ENCODE assay signal across 8 mouse cellular contexts in genomic region chr17:34033441-34033840, GRCm38 (mm10). TPM values are rescaled to one million over a fixed set of nuclear protein-coding genes. Genes with fewer than 3 reads are reported as not detected.
DNase-seq lines count a peak whose midpoint lies in the region; ATAC-seq lines count a peak whose summit lies in the region.

No protein-coding gene starts in this region.

- no peak for ATAC-seq in heart, embryonic 16.5 days (replicated peaks; ENCODE audit: extremely low read depth, insufficient read depth, low FRiP score)
- ATAC-seq in limb, embryonic 11.5 days (ENCODE audit: insufficient number of reproducible peaks, low FRiP score, low TSS enrichment, low read depth), result no peak
- no peak for ATAC-seq in stomach, embryonic 16.5 days (ENCODE audit: insufficient read depth, low FRiP score)

- peak overlapping the region; percentile 74 for H3K4me2 ChIP-seq in heart, embryonic 16.5 days (ENCODE audit: low read depth, low read length)
- no peak overlapping the region for H3K4me2 ChIP-seq in limb, embryonic 11.5 days (ENCODE audit: low read depth, severe bottlenecking)
- H3K4me2 ChIP-seq in stomach, embryonic 16.5 days (ENCODE audit: low read depth, low read length), result peak overlapping the region; percentile 95

- H3K36me3 ChIP-seq in heart, embryonic 16.5 days (ENCODE audit: control insufficient read depth, insufficient read depth), result peaks cover 34% of the 10 kb centered on the region
- H3K36me3 ChIP-seq in limb, embryonic 11.5 days (ENCODE audit: control insufficient read depth, insufficient read depth, low read length), result peaks cover 35% of the 10 kb centered on the region
- H3K36me3 ChIP-seq in stomach, embryonic 16.5 days (ENCODE audit: control insufficient read depth, insufficient read depth, low read length), result peaks cover 36% of the 10 kb centered on the region

- no peak overlapping the region; the same call in 1 of the 2 replicates for H3K27ac ChIP-seq in heart, embryonic 16.5 days (ENCODE audit: low read length)
- H3K27ac ChIP-seq in limb, embryonic 11.5 days (replicated peaks; ENCODE audit: low read depth, low read length), result no peak overlapping the region
- no peak overlapping the region for H3K27ac ChIP-seq in stomach, embryonic 16.5 days (ENCODE audit: low read length)

- DNase-seq in heart, adult 18-20 months, result no peak
- DNase-seq in urinary bladder, adult 2 months (ENCODE audit: low spot score), result peak; percentile 26
- no peak for DNase-seq in urinary bladder, postnatal 14 days (ENCODE audit: low spot score)
- DNase-seq in limb, embryonic 11.5 days (ENCODE audit: low spot score), result no peak
- DNase-seq in right cerebral cortex, postnatal 36 days (ENCODE audit: low spot score in 2 of 2), result no peak
- DNase-seq in adrenal gland, postnatal 4 days (ENCODE audit: low spot score in 2 of 2), result no peak

- WGBS in heart, embryonic 16.5 days, result 89% methylated on average over 9 of the region's 9 CpGs
- WGBS in limb, embryonic 11.5 days, result 93% methylated on average over 9 of the region's 9 CpGs
- 88% methylated on average over 9 of the region's 9 CpGs for WGBS in stomach, embryonic 16.5 days

- no peak overlapping the region for H3K4me3 ChIP-seq in heart, embryonic 16.5 days (ENCODE audit: low read length)
- 0 out of 2 replicates have a peak overlapping the region, but pooled peaks have one; percentile 88 for H3K4me3 ChIP-seq in limb, embryonic 11.5 days (ENCODE audit: low read depth, low read length)
- H3K4me3 ChIP-seq in stomach, embryonic 16.5 days (replicated peaks; ENCODE audit: low read length), result peak overlapping the region; percentile 93; the same call in 1 of the 2 replicates

- no peaks in the 10 kb centered on the region for H3K9me3 ChIP-seq in heart, embryonic 16.5 days (replicated peaks; ENCODE audit: control insufficient read depth, low read length)
- no peaks in the 10 kb centered on the region for H3K9me3 ChIP-seq in limb, embryonic 11.5 days (ENCODE audit: control insufficient read depth, low read length)
- H3K9me3 ChIP-seq in stomach, embryonic 16.5 days (replicated peaks; ENCODE audit: control insufficient read depth, low read length), result no peaks in the 10 kb centered on the region

- H3K4me1 ChIP-seq in heart, embryonic 16.5 days (ENCODE audit: control insufficient read depth, insufficient read depth, low read length), result peaks cover 34% of the 10 kb centered on the region
- peaks cover 28% of the 10 kb centered on the region for H3K4me1 ChIP-seq in limb, embryonic 11.5 days (ENCODE audit: control insufficient read depth, insufficient read depth, low read length)
- H3K4me1 ChIP-seq in stomach, embryonic 16.5 days (ENCODE audit: control insufficient read depth, insufficient read depth, low read length), result peaks cover 42% of the 10 kb centered on the region

- peak overlapping the region; percentile 92; the same call in 1 of the 2 replicates for H3K9ac ChIP-seq in heart, embryonic 16.5 days (ENCODE audit: low read length)
- H3K9ac ChIP-seq in limb, embryonic 11.5 days (ENCODE audit: low read length), result no peak overlapping the region
- peak overlapping the region; percentile 96; the same call in 1 of the 2 replicates for H3K9ac ChIP-seq in stomach, embryonic 16.5 days (ENCODE audit: low read length)

- H3K27me3 ChIP-seq in heart, embryonic 16.5 days (ENCODE audit: control insufficient read depth, insufficient read depth, low read length), result 0 out of 2 replicates have a peak, but pooled peaks cover 2% of the 10 kb centered on the region
- no peaks in the 10 kb centered on the region for H3K27me3 ChIP-seq in limb, embryonic 11.5 days (ENCODE audit: control insufficient read depth, insufficient read depth, low read length)
- H3K27me3 ChIP-seq in stomach, embryonic 16.5 days (ENCODE audit: control insufficient read depth, insufficient read depth, low read length), result no peaks in the 10 kb centered on the region

RNA-seq across cellular contexts. Expression of gene Rxrb, which starts 1.8 kb away (rescaled TPM):
- 33.7 and 34.5 TPM in 2 replicates for polyA plus RNA-seq in heart, embryonic 16.5 days (2015; fragmentation: Nextera tagmentation; extraction: Ambion mirVana)
- 10 to 100 TPM; 42.3 to 45.4 TPM for total RNA-seq in heart, adult 18-20 months (2021)
- 47.7 and 53.1 TPM in 2 replicates for polyA plus RNA-seq in urinary bladder, adult 2 months (2012; rRNA removed)
- polyA plus RNA-seq in limb, embryonic 11.5 days (2014; fragmentation: Nextera tagmentation; extraction: Ambion mirVana), result 20.5 and 24.0 TPM in 2 replicates
- polyA plus RNA-seq in stomach, embryonic 16.5 days (2015; fragmentation: Nextera tagmentation; extraction: Ambion mirVana), result 36.3 and 37.7 TPM in 2 replicates
- total RNA-seq in adrenal gland, postnatal 4 days (2021), result 10 to 100 TPM; 74.5 to 78.0 TPM

RNA-seq across cellular contexts. Expression of gene Slc39a7, which starts 2.0 kb away (rescaled TPM):
- 108 and 119 TPM in 2 replicates for polyA plus RNA-seq in heart, embryonic 16.5 days (2015; fragmentation: Nextera tagmentation; extraction: Ambion mirVana)
- 10 to 100 TPM; 66.3 to 67.0 TPM for total RNA-seq in heart, adult 18-20 months (2021)
- polyA plus RNA-seq in urinary bladder, adult 2 months (2012; rRNA removed), result 106 and 110 TPM in 2 replicates
- 85.6 and 94.1 TPM in 2 replicates for polyA plus RNA-seq in limb, embryonic 11.5 days (2014; fragmentation: Nextera tagmentation; extraction: Ambion mirVana)
- 194 and 195 TPM in 2 replicates for polyA plus RNA-seq in stomach, embryonic 16.5 days (2015; fragmentation: Nextera tagmentation; extraction: Ambion mirVana)
- total RNA-seq in adrenal gland, postnatal 4 days (2021), result 100 to 1,000 TPM; 145 to 156 TPM

RNA-seq across cellular contexts. Expression of gene H2-Ke6, which starts 5.6 kb away (rescaled TPM):
- 53.0 and 59.1 TPM in 2 replicates for polyA plus RNA-seq in heart, embryonic 16.5 days (2015; fragmentation: Nextera tagmentation; extraction: Ambion mirVana)
- total RNA-seq in heart, adult 18-20 months (2021), result 100 to 1,000 TPM; 131 to 137 TPM
- 86.6 and 112 TPM in 2 replicates for polyA plus RNA-seq in urinary bladder, adult 2 months (2012; rRNA removed)
- 34.9 and 37.7 TPM in 2 replicates for polyA plus RNA-seq in limb, embryonic 11.5 days (2014; fragmentation: Nextera tagmentation; extraction: Ambion mirVana)
- polyA plus RNA-seq in stomach, embryonic 16.5 days (2015; fragmentation: Nextera tagmentation; extraction: Ambion mirVana), result 38.9 and 41.3 TPM in 2 replicates
- total RNA-seq in adrenal gland, postnatal 4 days (2021), result 100 to 1,000 TPM; 135 to 144 TPM

RNA-seq across cellular contexts. Expression of gene Col11a2, which starts 5.8 kb away (rescaled TPM):
- polyA plus RNA-seq in heart, embryonic 16.5 days (2015; fragmentation: Nextera tagmentation; extraction: Ambion mirVana), result 1.1 and 1.2 TPM in 2 replicates
- total RNA-seq in heart, adult 18-20 months (2021), result 1 to 10 TPM in 1 of 2 experiments, under 1 TPM in 1; 0.55 to 1.7 TPM
- 0.99 and 1.8 TPM in 2 replicates for polyA plus RNA-seq in urinary bladder, adult 2 months (2012; rRNA removed)
- polyA plus RNA-seq in limb, embryonic 11.5 days (2014; fragmentation: Nextera tagmentation; extraction: Ambion mirVana), result 2.6 and 5.0 TPM in 2 replicates
- 0.57 and 0.61 TPM in 2 replicates for polyA plus RNA-seq in stomach, embryonic 16.5 days (2015; fragmentation: Nextera tagmentation; extraction: Ambion mirVana)
- total RNA-seq in adrenal gland, postnatal 4 days (2021), result 1 to 10 TPM; 3.1 to 6.4 TPM

RNA-seq across cellular contexts. Expression of gene Ring1, which starts 9.0 kb away (rescaled TPM):
- polyA plus RNA-seq in heart, embryonic 16.5 days (2015; fragmentation: Nextera tagmentation; extraction: Ambion mirVana), result 13.0 and 13.7 TPM in 2 replicates
- 10 to 100 TPM; 13.2 to 16.9 TPM for total RNA-seq in heart, adult 18-20 months (2021)
- polyA plus RNA-seq in urinary bladder, adult 2 months (2012; rRNA removed), result 46.1 and 76.8 TPM in 2 replicates
- polyA plus RNA-seq in limb, embryonic 11.5 days (2014; fragmentation: Nextera tagmentation; extraction: Ambion mirVana), result 3.8 and 5.6 TPM in 2 replicates
- 8.1 and 10.7 TPM in 2 replicates for polyA plus RNA-seq in stomach, embryonic 16.5 days (2015; fragmentation: Nextera tagmentation; extraction: Ambion mirVana)
- total RNA-seq in adrenal gland, postnatal 4 days (2021), result 10 to 100 TPM; 49.0 to 54.3 TPM
